Mouse (Mus musculus) layer of hippocampus, postnatal 25 days (tissue): ENCODE measurements around the gene Gm11238. TPM values are rescaled to one million over a fixed set of nuclear protein-coding genes. Genes with fewer than 3 reads are reported as not detected.
"Not testable (repeated sequence)": the region's sequence is repeated elsewhere in the genome, so short reads cannot be mapped to it uniquely, and the experiment has no call there.

Experiments
- DNase-seq, 2 experiments: peaks; one replicate each; pipeline ENCODE4 v3.0.0; 2022; ENCODE audit warnings: mixed read lengths in 2 of 2, low spot score in 1 of 2; ENCODE audit errors: extremely low spot score in 1 of 2
- total RNA-seq, 2 experiments: library from RNA; stranded (reverse); gene quantifications; 2 replicates each; pipeline ENCODE4 v1.2.3; 2021

Gm11238 gene
- total RNA-seq, result not detected

DNA sequence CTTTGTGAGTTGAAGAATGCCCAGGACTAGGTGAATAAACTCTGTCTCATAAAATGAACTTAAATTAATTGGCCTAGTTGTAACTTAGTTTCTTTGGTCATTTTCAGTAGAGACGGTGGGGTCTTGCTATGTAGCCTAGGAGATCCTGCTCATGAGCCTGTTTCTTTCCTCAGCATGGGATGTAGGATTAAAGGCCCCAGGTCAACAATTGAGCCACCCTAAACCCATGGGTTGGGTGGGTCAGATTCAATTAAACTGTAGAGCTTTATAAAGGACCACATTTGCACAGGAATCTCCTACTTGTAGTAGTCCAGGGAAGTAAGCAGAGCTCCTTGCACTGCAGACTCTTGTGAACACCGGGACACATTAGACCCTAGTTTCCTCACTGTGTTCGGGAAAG, at the start of gene Gm11238:
Gm11238 (plus strand) TSS at position 301 of the 400 bp plus-strand sequence.
- not testable (repeated sequence) for DNase-seq

- no peak for DNase-seq
Measured at GRCm38 (mm10) chr4:73599248-73599647, 8.4 kb upstream of the Gm11238 start.

DNA sequence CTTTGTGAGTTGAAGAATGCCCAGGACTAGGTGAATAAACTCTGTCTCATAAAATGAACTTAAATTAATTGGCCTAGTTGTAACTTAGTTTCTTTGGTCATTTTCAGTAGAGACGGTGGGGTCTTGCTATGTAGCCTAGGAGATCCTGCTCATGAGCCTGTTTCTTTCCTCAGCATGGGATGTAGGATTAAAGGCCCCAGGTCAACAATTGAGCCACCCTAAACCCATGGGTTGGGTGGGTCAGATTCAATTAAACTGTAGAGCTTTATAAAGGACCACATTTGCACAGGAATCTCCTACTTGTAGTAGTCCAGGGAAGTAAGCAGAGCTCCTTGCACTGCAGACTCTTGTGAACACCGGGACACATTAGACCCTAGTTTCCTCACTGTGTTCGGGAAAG, 15.0 kb downstream of the Gm11238 start, which contains the start of gene Gm11237:
Gm11237 (plus strand) TSS at position 301 of the 400 bp plus-strand sequence.
- not testable (repeated sequence) for DNase-seq

- DNase-seq, result not testable (repeated sequence)
Measured at GRCm38 (mm10) chr4:73637821-73638220, 30.1 kb downstream of the Gm11238 start, which contains the start of gene Gm11236. Gm11236 (plus strand) TSS chr4:73638121.

- DNase-seq, result not testable (repeated sequence)
Measured at GRCm38 (mm10) chr4:73661864-73662263, 54.2 kb downstream of the Gm11238 start.

- not testable (repeated sequence) for DNase-seq
Measured at GRCm38 (mm10) chr4:73668054-73668453, 60.4 kb downstream of the Gm11238 start, which contains the start of gene Gm11239. Gm11239 (plus strand) TSS chr4:73668354.

DNA sequence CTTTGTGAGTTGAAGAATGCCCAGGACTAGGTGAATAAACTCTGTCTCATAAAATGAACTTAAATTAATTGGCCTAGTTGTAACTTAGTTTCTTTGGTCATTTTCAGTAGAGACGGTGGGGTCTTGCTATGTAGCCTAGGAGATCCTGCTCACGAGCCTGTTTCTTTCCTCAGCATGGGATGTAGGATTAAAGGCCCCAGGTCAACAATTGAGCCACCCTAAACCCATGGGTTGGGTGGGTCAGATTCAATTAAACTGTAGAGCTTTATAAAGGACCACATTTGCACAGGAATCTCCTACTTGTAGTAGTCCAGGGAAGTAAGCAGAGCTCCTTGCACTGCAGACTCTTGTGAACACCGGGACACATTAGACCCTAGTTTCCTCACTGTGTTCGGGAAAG, 75.5 kb downstream of the Gm11238 start, which contains the start of gene Gm428:
Gm428 (plus strand) TSS at position 301 of the 400 bp plus-strand sequence.
- DNase-seq, result not testable (repeated sequence)

Other genes starting within 250 kb of the Gm11238 start
- gene Gm11487, start 202.8 kb upstream of the Gm11238 start, total RNA-seq, result not detected
- gene Gm11237, start 15.1 kb downstream of the Gm11238 start, total RNA-seq, result not detected
- gene Gm11236, start 30.2 kb downstream of the Gm11238 start, total RNA-seq, result not detected
- not detected for gene Gm11239, start 60.5 kb downstream of the Gm11238 start, total RNA-seq
- not detected for gene Gm428, start 75.6 kb downstream of the Gm11238 start, total RNA-seq
- under 1 TPM; 0.12 to 0.21 TPM for gene Rasef, start 183.1 kb downstream of the Gm11238 start, total RNA-seq